Mouse (Mus musculus) lung, adult 2 months (tissue): ENCODE data around the gene Ccdc88c. TPM values are rescaled to one million over a fixed set of nuclear protein-coding genes. Genes with fewer than 3 reads are reported as not detected.

Experiments used
- DNase-seq: peaks from one replicate; pipeline ENCODE4 v3.0.0; 2022
- H3K4me1 ChIP-seq: fragments of 200-500 bp; 2 replicates; pipeline ENCODE4 v1.6.1; 2011; ENCODE audit warnings: low read length; ENCODE audit not compliant: control insufficient read depth, insufficient read depth
- H3K4me3 ChIP-seq: fragments of 200-500 bp; replicated peaks from 2 replicates; pipeline ENCODE3; 2011; ENCODE audit warnings: low read depth, mild to moderate bottlenecking, control low read depth, low read length; ENCODE audit errors: extremely low read depth
- CTCF ChIP-seq: fragments of 200-500 bp; IDR thresholded peaks from 2 replicates; pipeline ENCODE4 v1.5.1; 2011; ENCODE audit warnings: mild to moderate bottlenecking, low read length, control low read depth; ENCODE audit not compliant: insufficient read depth
- POLR2A ChIP-seq: fragments of 200-500 bp; IDR thresholded peaks from 2 replicates; pipeline ENCODE4 v1.6.1; 2011; ENCODE audit warnings: low read depth, mild to moderate bottlenecking, control low read depth, low read length, borderline replicate concordance; ENCODE audit errors: extremely low read depth
- WGBS: fragments of 180-500 bp; shearing (Covaris S2); methylation state at CpG from one replicate; pipeline ENCODE4 v1.1.7; 2018; 5-methylcytosine and 5-hydroxymethylcytosine counted together
- polyA plus RNA-seq: library from polyadenylated mRNA; depleted of rRNA; stranded (reverse); fragments of >200 nt; gene quantifications from 2 replicates; pipeline ENCODE4 v1.2.3, GENCODE M21; 2012

Gene Ccdc88c
- polyA plus RNA-seq, 1 experiment: 19.7 TPM

- Histone ChIP-seq H3K4me1 (no peaks in the 10 kb centered on the region; the same call in 1 of the 2 replicates), H3K4me3 (no peak overlapping the region)
- WGBS: 86% methylated on average over 3 of the region's 3 CpGs
- no peak for TF ChIP-seq POLR2A
- no peak for DNase-seq
Observed at GRCm38 (mm10) chr12:100885585-100885984, 143.3 kb downstream of the Ccdc88c start.

- TF ChIP-seq CTCF (no peak), POLR2A (no peak)
- H3K4me1 ChIP-seq: no peaks in the 10 kb centered on the region; the same call in 1 of the 2 replicates
- no peak for DNase-seq
- 45% methylated on average over 7 of the region's 7 CpGs for WGBS
- H3K4me3 ChIP-seq: no peak overlapping the region
Observed at GRCm38 (mm10) chr12:100883168-100883567, 145.7 kb downstream of the Ccdc88c start.

GRCm38 (mm10) chr12:100878556-100878955 lies 150.3 kb downstream of the Ccdc88c start:
- 87% methylated on average over 16 of the region's 16 CpGs for WGBS
- TF ChIP-seq POLR2A: no peak
- Histone ChIP-seq H3K4me1 (no peaks in the 10 kb centered on the region), H3K4me3 (no peak overlapping the region)
- no peak for DNase-seq

GRCm38 (mm10) chr12:100877936-100878335 lies 150.9 kb downstream of the Ccdc88c start:
- 75% methylated on average over 6 of the region's 6 CpGs for WGBS
- DNase-seq: no peak
- no peak for TF ChIP-seq POLR2A
- Histone ChIP-seq H3K4me3 (no peak overlapping the region), H3K4me1 (no peaks in the 10 kb centered on the region)

GRCm38 (mm10) chr12:100875960-100876359 lies 152.9 kb downstream of the Ccdc88c start:
- WGBS: 81% methylated on average over 5 of the region's 6 CpGs
- H3K4me1 ChIP-seq: no peaks in the 10 kb centered on the region
- H3K4me3 ChIP-seq: no peak overlapping the region
- DNase-seq: no peak
- no peak for TF ChIP-seq CTCF
- TF ChIP-seq POLR2A: no peak

GRCm38 (mm10) chr12:100875553-100875952 lies 153.3 kb downstream of the Ccdc88c start:
- DNase-seq: no peak
- H3K4me3 ChIP-seq: no peak overlapping the region
- WGBS: 46% methylated on average over 3 of the region's 3 CpGs
- TF ChIP-seq POLR2A: no peak
- TF ChIP-seq CTCF: no peak
- no peaks in the 10 kb centered on the region for H3K4me1 ChIP-seq

- Histone ChIP-seq H3K4me1 (no peaks in the 10 kb centered on the region), H3K4me3 (no peak overlapping the region)
- WGBS: 73% methylated on average over 3 of the region's 3 CpGs
- DNase-seq: no peak
- TF ChIP-seq CTCF (no peak), POLR2A (no peak)
Observed at GRCm38 (mm10) chr12:100873612-100874011, 155.2 kb downstream of the Ccdc88c start.

- Histone ChIP-seq H3K4me3 (no peak overlapping the region), H3K4me1 (no peaks in the 10 kb centered on the region)
- no peak for TF ChIP-seq POLR2A
- TF ChIP-seq CTCF: no peak
- 77% methylated on average over 2 of the region's 2 CpGs for WGBS
- DNase-seq: no peak
Observed at GRCm38 (mm10) chr12:100871841-100872240, 157.0 kb downstream of the Ccdc88c start.

GRCm38 (mm10) chr12:100871234-100871633 lies 157.6 kb downstream of the Ccdc88c start:
- H3K4me1 ChIP-seq: no peaks in the 10 kb centered on the region
- H3K4me3 ChIP-seq: no peak overlapping the region
- DNase-seq: no peak
- no peak for TF ChIP-seq CTCF
- TF ChIP-seq POLR2A: no peak
- 93% methylated on average over 6 of the region's 6 CpGs for WGBS

- TF ChIP-seq POLR2A (no peak), CTCF (no peak)
- DNase-seq: no peak
- Histone ChIP-seq H3K4me3 (no peak overlapping the region), H3K4me1 (no peaks in the 10 kb centered on the region)
- WGBS: 50% methylated on average over 4 of the region's 4 CpGs
Observed at GRCm38 (mm10) chr12:100868049-100868622, 160.7 kb downstream of the Ccdc88c start.
